35 mouse cellular contexts compared by ENCODE assay signal in genomic region chr6:17478252-17478651, GRCm38 (mm10).
"Had no signal": no experiment of that assay in that cellular context is flagged by ENCODE, and none has a peak within 500 bp of the region (broad histone marks: within the 10 kb centered on the region; RNA-seq: fewer than 3 reads in every experiment).

No protein-coding gene starts in this region.

- H3K36me3 ChIP-seq: heart, embryonic 10.5 days; heart, embryonic 12.5 days; heart, embryonic 13.5 days; heart, embryonic 15.5 days; hindbrain, embryonic 10.5 days; hindbrain, embryonic 12.5 days; hindbrain, embryonic 13.5 days; hindbrain, embryonic 15.5 days; intestine, embryonic 15.5 days; kidney, embryonic 15.5 days had no signal

- ATAC-seq: hindbrain, embryonic 16.5 days; hindbrain, postnatal 0 days; inflammation-experienced regulatory T-cells, adult 6 months; intestine, embryonic 16.5 days; intestine, postnatal 0 days had no signal

- H3K4me2 ChIP-seq: heart, embryonic 11.5 days; heart, embryonic 12.5 days; heart, embryonic 13.5 days; heart, embryonic 15.5 days; hindbrain, embryonic 12.5 days; hindbrain, embryonic 13.5 days; hindbrain, embryonic 14.5 days; hindbrain, embryonic 15.5 days; intestine, embryonic 15.5 days; kidney, embryonic 15.5 days had no signal

- H3K4me3 ChIP-seq: heart, adult 2 months; heart, embryonic 10.5 days; heart, embryonic 12.5 days; heart, embryonic 13.5 days; heart, embryonic 15.5 days; hindbrain, embryonic 10.5 days; hindbrain, embryonic 12.5 days; hindbrain, embryonic 13.5 days; hindbrain, embryonic 15.5 days; intestine, embryonic 15.5 days; kidney, embryonic 15.5 days; layer of hippocampus, adult 2 months had no signal

- H3K9me3 ChIP-seq: heart, embryonic 10.5 days; heart, embryonic 12.5 days; heart, embryonic 13.5 days; heart, embryonic 15.5 days; hindbrain, embryonic 10.5 days; hindbrain, embryonic 12.5 days; hindbrain, embryonic 13.5 days; hindbrain, embryonic 15.5 days; intestine, embryonic 15.5 days; kidney, embryonic 15.5 days had no signal

- DNase-seq: heart, adult 2 months; heart, postnatal 10 days; heart, postnatal 14 days; heart, postnatal 36 days; heart, postnatal 4 days; kidney, adult 11 months; kidney, adult 18-20 months; kidney, adult 2 months; kidney, adult 8-10 months; kidney, adult 9 months; kidney, postnatal 10 days; kidney, postnatal 14 days; kidney, postnatal 25 days; kidney, postnatal 36 days; kidney, postnatal 4 days; layer of hippocampus, adult 9-11 months had no signal

- H3K27ac ChIP-seq: heart, adult 2 months; heart, embryonic 10.5 days; heart, embryonic 13.5 days; heart, embryonic 15.5 days; hindbrain, embryonic 10.5 days; hindbrain, embryonic 12.5 days; hindbrain, embryonic 13.5 days; hindbrain, embryonic 14.5 days; hindbrain, embryonic 15.5 days; hindbrain, postnatal 0 days; intestine, embryonic 15.5 days; kidney, embryonic 15.5 days; kidney, postnatal 0 days; layer of hippocampus, adult 2 months had no signal

- H3K4me1 ChIP-seq: heart, embryonic 10.5 days; heart, embryonic 13.5 days; heart, embryonic 15.5 days; hindbrain, embryonic 10.5 days; hindbrain, embryonic 12.5 days; hindbrain, embryonic 13.5 days; hindbrain, embryonic 15.5 days; intestine, embryonic 15.5 days had no signal

- H3K27me3 ChIP-seq: heart, embryonic 12.5 days; heart, embryonic 13.5 days; heart, embryonic 15.5 days; hindbrain, embryonic 12.5 days; hindbrain, embryonic 13.5 days; hindbrain, embryonic 15.5 days; intestine, embryonic 15.5 days; kidney, embryonic 15.5 days had no signal

- H3K9ac ChIP-seq: heart, embryonic 12.5 days; heart, embryonic 13.5 days; heart, embryonic 15.5 days; hindbrain, embryonic 12.5 days; hindbrain, embryonic 13.5 days; hindbrain, embryonic 14.5 days; hindbrain, embryonic 15.5 days; intestine, embryonic 15.5 days; kidney, embryonic 15.5 days had no signal
